Mouse (Mus musculus) testis, adult 2 months (tissue): ENCODE data around the gene Prph. TPM values are rescaled to one million over a fixed set of nuclear protein-coding genes. Genes with fewer than 3 reads are reported as not detected.

ENCODE experiments used
- H3K27ac ChIP-seq: fragments of 200-500 bp; 2 replicates; pipeline ENCODE4 v1.5.1; 2012; ENCODE audit warnings: low read depth, low read length; ENCODE audit not compliant: control insufficient read depth, insufficient read depth
- H3K27me3 ChIP-seq: fragments of 200-500 bp; 2 replicates; pipeline ENCODE4 v1.6.1; 2012; ENCODE audit warnings: mild to moderate bottlenecking, low read length, moderate library complexity; ENCODE audit not compliant: control insufficient read depth, insufficient read depth
- H3K36me3 ChIP-seq: fragments of 200-500 bp; 2 replicates; pipeline ENCODE4 v1.6.1; 2012; ENCODE audit warnings: mild to moderate bottlenecking, low read length; ENCODE audit not compliant: control insufficient read depth, insufficient read depth
- H3K4me1 ChIP-seq: fragments of 200-500 bp; 2 replicates; pipeline ENCODE4 v1.6.1; 2012; ENCODE audit warnings: low read length; ENCODE audit not compliant: control insufficient read depth, insufficient read depth
- H3K4me3 ChIP-seq: fragments of 200-500 bp; 2 replicates; pipeline ENCODE4 v1.5.1; 2012; ENCODE audit warnings: low read depth, mild to moderate bottlenecking, low read length, moderate library complexity, mixed read lengths; ENCODE audit not compliant: control insufficient read depth
- CTCF ChIP-seq: fragments of 200-500 bp; IDR thresholded peaks from 2 replicates; pipeline ENCODE4 v1.5.1; 2012; ENCODE audit warnings: low read depth, mild to moderate bottlenecking, inconsistent platforms, low read length, moderate library complexity; ENCODE audit not compliant: control insufficient read depth, insufficient read depth, insufficient replicate concordance
- POLR2A ChIP-seq: fragments of 200-500 bp; IDR thresholded peaks from 2 replicates; pipeline ENCODE4 v1.6.1; 2012; ENCODE audit warnings: low read depth, mild to moderate bottlenecking, inconsistent platforms, low read length, moderate library complexity; ENCODE audit not compliant: control insufficient read depth
- polyA plus RNA-seq: library from polyadenylated mRNA; depleted of rRNA; stranded (reverse); fragments of >200 nt; gene quantifications from 2 replicates; pipeline ENCODE4 v1.2.3, GENCODE M21; 2012

Prph gene
- polyA plus RNA-seq, 1 experiment, result 0.36 TPM

- H3K4me3 ChIP-seq, result no peak overlapping the region
- no peak overlapping the region; the same call in none of the 2 replicates for H3K27ac ChIP-seq
- TF ChIP-seq CTCF (no peak), POLR2A (no peak)
- no peaks in the 10 kb centered on the region; the same call in none of the 2 replicates for H3K27me3 ChIP-seq
- H3K36me3 ChIP-seq, result no peaks in the 10 kb centered on the region
- no peaks in the 10 kb centered on the region; the same call in 1 of the 2 replicates for H3K4me1 ChIP-seq
These were observed 21.3 kb upstream of the Prph start for GRCm38 (mm10) chr15:99033498-99034270.

- H3K4me3 ChIP-seq, result no peak overlapping the region
- TF ChIP-seq POLR2A (no peak), CTCF (no peak)
- peaks cover 4% of the 10 kb centered on the region for H3K4me1 ChIP-seq
- no peak overlapping the region for H3K27ac ChIP-seq
- no peaks in the 10 kb centered on the region for H3K36me3 ChIP-seq
- H3K27me3 ChIP-seq, result no peaks in the 10 kb centered on the region
These were observed 19.5 kb upstream of the Prph start for GRCm38 (mm10) chr15:99035431-99035830.

- H3K36me3 ChIP-seq, result no peaks in the 10 kb centered on the region
These were observed 18.6 kb upstream of the Prph start for GRCm38 (mm10) chr15:99036249-99036905.

GRCm38 (mm10) chr15:99038025-99038424, 16.9 kb upstream of the Prph start:
- Histone ChIP-seq H3K27me3 (no peaks in the 10 kb centered on the region), H3K36me3 (no peaks in the 10 kb centered on the region), H3K27ac (no peak overlapping the region), H3K4me3 (no peak overlapping the region), H3K4me1 (peaks cover 8% of the 10 kb centered on the region)
- TF ChIP-seq CTCF, result no peak
- no peak for TF ChIP-seq POLR2A

More at GRCm38 (mm10) chr15:99036249-99036905, 18.6 kb upstream of the Prph start:
- H3K4me3 ChIP-seq, result no peak overlapping the region
- H3K27ac ChIP-seq, result no peak overlapping the region
- peaks cover 5% of the 10 kb centered on the region for H3K4me1 ChIP-seq
- H3K27me3 ChIP-seq, result no peaks in the 10 kb centered on the region
- TF ChIP-seq POLR2A (no peak), CTCF (no peak)

GRCm38 (mm10) chr15:99038797-99039196, 16.2 kb upstream of the Prph start:
- peaks cover 8% of the 10 kb centered on the region for H3K4me1 ChIP-seq
- no peaks in the 10 kb centered on the region for H3K36me3 ChIP-seq
- no peaks in the 10 kb centered on the region for H3K27me3 ChIP-seq
- H3K27ac ChIP-seq, result no peak overlapping the region
- TF ChIP-seq CTCF (no peak), POLR2A (no peak)
- no peak overlapping the region for H3K4me3 ChIP-seq

GRCm38 (mm10) chr15:99039306-99039705, 15.7 kb upstream of the Prph start:
- H3K27ac ChIP-seq, result no peak overlapping the region
- no peaks in the 10 kb centered on the region for H3K27me3 ChIP-seq
- H3K36me3 ChIP-seq, result no peaks in the 10 kb centered on the region
- H3K4me1 ChIP-seq, result peaks cover 8% of the 10 kb centered on the region
- no peak for TF ChIP-seq POLR2A
- no peak for TF ChIP-seq CTCF
- H3K4me3 ChIP-seq, result no peak overlapping the region
